Mouse (Mus musculus): Measurements from ENCODE around the gene Atp2a3.

- no peak for TF ChIP-seq POLR2A (IDR thresholded peaks at IDR 0.05; ENCODE audit: control insufficient read depth, low read depth, low read length)
- TF ChIP-seq CTCF (IDR thresholded peaks at IDR 0.05; ENCODE audit: control insufficient read depth, insufficient read depth, insufficient replicate concordance, low read depth, low read length), result no peak
Observed at GRCm38 (mm10) chr11:73036889-73037288, 75.9 kb downstream of the Atp2a3 start.

Measured in testis, adult 2 months (tissue).